Comparison of ENCODE assay signal across 8 mouse cellular contexts in the genomic region with DNA sequence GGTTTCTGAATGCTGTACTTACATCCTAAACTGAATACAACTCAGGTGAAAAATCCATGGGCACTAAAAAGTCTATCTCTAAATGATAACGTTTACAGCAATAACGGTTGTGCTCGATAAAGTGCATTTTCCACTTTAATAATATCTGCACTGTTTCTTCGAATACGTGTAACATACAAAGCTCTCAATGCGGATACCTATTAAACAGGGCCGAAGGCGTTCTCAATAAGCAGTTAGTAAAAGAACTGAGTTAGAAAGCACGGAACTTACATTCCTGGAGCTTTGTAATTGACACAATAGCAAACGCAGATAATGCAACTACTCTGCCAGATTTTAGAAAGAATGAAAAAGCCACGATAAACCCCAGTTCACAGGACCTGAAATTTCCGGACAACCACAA.
DNase-seq lines count a peak whose midpoint lies in the region; ATAC-seq and TF ChIP-seq lines count a peak whose summit lies in the region.

No protein-coding gene starts in this region.

- no peak for TF ChIP-seq POLR2A in bone marrow macrophage, adult 2 months (IDR thresholded peaks at IDR 0.05; ENCODE audit: borderline replicate concordance, low read depth, low read length)

- H3K36me3 ChIP-seq in heart, embryonic 16.5 days (ENCODE audit: control insufficient read depth, insufficient read depth), result 0 out of 2 replicates have a peak, but pooled peaks cover under 1% of the 10 kb centered on the region
- 0 out of 2 replicates have a peak, but pooled peaks cover 9% of the 10 kb centered on the region for H3K36me3 ChIP-seq in hindbrain, embryonic 16.5 days (ENCODE audit: control insufficient read depth, insufficient read depth, low read length)
- H3K36me3 ChIP-seq in midbrain, embryonic 13.5 days, result peaks cover 21% of the 10 kb centered on the region

- H3K9me3 ChIP-seq in heart, embryonic 16.5 days (replicated peaks; ENCODE audit: control insufficient read depth, low read length), result no peaks in the 10 kb centered on the region; the same call in 1 of the 2 replicates
- H3K9me3 ChIP-seq in hindbrain, embryonic 16.5 days (ENCODE audit: control insufficient read depth, low read length), result peaks cover 6% of the 10 kb centered on the region; the same call in 1 of the 2 replicates
- peaks cover 19% of the 10 kb centered on the region; the same call in 1 of the 2 replicates for H3K9me3 ChIP-seq in midbrain, embryonic 13.5 days

- peaks cover 5% of the 10 kb centered on the region; the same call in 1 of the 2 replicates for H3K4me1 ChIP-seq in heart, embryonic 16.5 days (ENCODE audit: control insufficient read depth, insufficient read depth, low read length)
- H3K4me1 ChIP-seq in bone marrow macrophage, adult 2 months (ENCODE audit: control insufficient read depth, insufficient read depth, low read length), result 0 out of 2 replicates have a peak, but pooled peaks cover 3% of the 10 kb centered on the region
- no peaks in the 10 kb centered on the region; the same call in 1 of the 2 replicates for H3K4me1 ChIP-seq in hindbrain, embryonic 16.5 days (ENCODE audit: control insufficient read depth, insufficient read depth, low read depth, low read length)
- H3K4me1 ChIP-seq in midbrain, embryonic 13.5 days (replicated peaks), result peaks cover 11% of the 10 kb centered on the region

- DNase-seq in heart, postnatal 36 days, result no peak
- no peak for DNase-seq in embryo, embryonic 10 days (ENCODE audit: low spot score)
- DNase-seq in thymus, postnatal 0 days (ENCODE audit: low spot score), result no peak
- no peak for DNase-seq in B cell, adult 2 months

- H3K9ac ChIP-seq in heart, embryonic 16.5 days (ENCODE audit: low read length), result peak overlapping the region; percentile 82
- H3K9ac ChIP-seq in hindbrain, embryonic 16.5 days (ENCODE audit: low read depth, low read length), result peak overlapping the region; percentile 77
- H3K9ac ChIP-seq in midbrain, embryonic 13.5 days (replicated peaks), result peak overlapping the region; percentile 78

- peak overlapping the region; percentile 82 for H3K27ac ChIP-seq in heart, embryonic 16.5 days (ENCODE audit: low read length)
- 0 out of 2 replicates have a peak overlapping the region, but pooled peaks have one; percentile 2 for H3K27ac ChIP-seq in bone marrow macrophage, adult 2 months (ENCODE audit: insufficient read depth, low read depth, low read length)
- peak overlapping the region; percentile 84 for H3K27ac ChIP-seq in hindbrain, embryonic 16.5 days (ENCODE audit: low read depth, low read length)
- H3K27ac ChIP-seq in midbrain, embryonic 13.5 days, result peak overlapping the region; percentile 90

- 8% methylated on average over 12 of the region's 12 CpGs for WGBS in heart, embryonic 16.5 days
- WGBS in hindbrain, embryonic 16.5 days, result 12% methylated on average over 12 of the region's 12 CpGs
- 14% methylated on average over 12 of the region's 12 CpGs for WGBS in midbrain, embryonic 13.5 days

- peak overlapping the region; percentile 82 for H3K4me2 ChIP-seq in heart, embryonic 16.5 days (ENCODE audit: low read depth, low read length)
- H3K4me2 ChIP-seq in hindbrain, embryonic 16.5 days (ENCODE audit: low read length), result peak overlapping the region; percentile 56
- peak overlapping the region; percentile 65 for H3K4me2 ChIP-seq in midbrain, embryonic 13.5 days (replicated peaks)

- no peaks in the 10 kb centered on the region for H3K27me3 ChIP-seq in heart, embryonic 16.5 days (ENCODE audit: control insufficient read depth, insufficient read depth, low read length)
- no peaks in the 10 kb centered on the region for H3K27me3 ChIP-seq in hindbrain, embryonic 16.5 days (replicated peaks; ENCODE audit: control insufficient read depth, insufficient read depth, low read length)
- no peaks in the 10 kb centered on the region for H3K27me3 ChIP-seq in midbrain, embryonic 13.5 days

- H3K4me3 ChIP-seq in heart, embryonic 16.5 days (ENCODE audit: low read length), result peak overlapping the region; percentile 70
- H3K4me3 ChIP-seq in bone marrow macrophage, adult 2 months (ENCODE audit: insufficient read depth, low read length), result peak overlapping the region; percentile 68
- H3K4me3 ChIP-seq in hindbrain, embryonic 16.5 days (ENCODE audit: low read length), result peak overlapping the region; percentile 72
- H3K4me3 ChIP-seq in midbrain, embryonic 13.5 days (replicated peaks), result peak overlapping the region; percentile 68

- no peak for TF ChIP-seq CTCF in bone marrow macrophage, adult 2 months (IDR thresholded peaks at IDR 0.05; ENCODE audit: low read depth, low read length)

- intact Hi-C loops in heart, postnatal 36 days (cut with DNase I), result loop anchor here (5.0 kb wide), 1 partner anchor 128 kb away; a partner anchor contains a TSS

- ATAC-seq in heart, embryonic 16.5 days (replicated peaks; ENCODE audit: extremely low read depth, insufficient read depth, low FRiP score), result 0 out of 2 replicates have a peak, but pooled peaks have one; percentile 12
- peak; percentile 44 for ATAC-seq in hindbrain, embryonic 16.5 days
- no peak for ATAC-seq in midbrain, embryonic 13.5 days

Comparison
In these comparisons a context has a peak if more than half of its experiments do, and no peak if none do; other contexts are left out.
1. H3K27ac ChIP-seq: peak in every context shown above with its lines; median percentile 90 in midbrain, embryonic 13.5 days; 84 in hindbrain, embryonic 16.5 days; 82 in heart, embryonic 16.5 days; 2 in bone marrow macrophage, adult 2 months.